Mouse (Mus musculus) neural tube, embryonic 11.5 days (tissue): ENCODE measurements at regions not wholly inside any gene's neighbourhood (a gene's known extent, or its start where the extent isn't known, plus 50 kb on each side); places are given as distances from the start of the nearest gene placed in this dataset.

Source experiments
- ATAC-seq: fragments of 200-750 bp; cut with Nextera tagmentation; 2 replicates; pipeline ENCODE4 v1.8.0; 2017; ENCODE audit warnings: moderate number of reproducible peaks, mild to moderate bottlenecking, moderate TSS enrichment, moderate library complexity; ENCODE audit not compliant: insufficient read depth, low FRiP score, low TSS enrichment
- DNase-seq: peaks from one replicate; pipeline ENCODE4 v3.0.0-alpha.2; 2015; ENCODE audit warnings: low spot score
- H3K27ac ChIP-seq: fragments of 300-500 bp; sonication (generic); 2 replicates; pipeline ENCODE4 v1.5.1; 2014; ENCODE audit warnings: low read depth, mild to moderate bottlenecking, low read length
- H3K27me3 ChIP-seq: fragments of 300-500 bp; sonication (generic); 2 replicates; pipeline ENCODE4 v1.6.1; 2014; ENCODE audit warnings: mild to moderate bottlenecking, low read length, mixed read lengths; ENCODE audit not compliant: control insufficient read depth, insufficient read depth
- H3K36me3 ChIP-seq: fragments of 300-500 bp; sonication (generic); 2 replicates; pipeline ENCODE4 v1.6.1; 2014; ENCODE audit warnings: mild to moderate bottlenecking, low read length, moderate library complexity, mixed read lengths; ENCODE audit not compliant: control insufficient read depth, insufficient read depth
- H3K4me1 ChIP-seq: fragments of 300-500 bp; sonication (generic); 2 replicates; pipeline ENCODE4 v1.6.1; 2014; ENCODE audit warnings: low read length, mixed read lengths; ENCODE audit not compliant: control insufficient read depth, insufficient read depth
- H3K4me2 ChIP-seq: fragments of 300-500 bp; sonication (generic); 2 replicates; pipeline ENCODE4 v1.6.1; 2014; ENCODE audit warnings: low read depth, mild to moderate bottlenecking, moderate library complexity
- H3K4me3 ChIP-seq: fragments of 300-500 bp; sonication (generic); 2 replicates; pipeline ENCODE4 v1.5.1; 2014; ENCODE audit warnings: low read depth, low read length
- H3K9ac ChIP-seq: fragments of 300-500 bp; sonication (generic); 2 replicates; pipeline ENCODE4 v1.6.1; 2014; ENCODE audit warnings: mild to moderate bottlenecking, low read length
- H3K9me3 ChIP-seq: fragments of 300-500 bp; sonication (generic); 2 replicates; pipeline ENCODE4 v1.6.1; 2016; ENCODE audit warnings: low read length; ENCODE audit not compliant: control insufficient read depth
- WGBS: fragments of 180-500 bp; shearing (Covaris S2); extraction: QIAGEN DNeasy Blood & Tissue Kit; methylation state at CpG from one replicate; pipeline ENCODE4 v1.1.7; 2014; 5-methylcytosine and 5-hydroxymethylcytosine counted together

GRCm38 (mm10) chr12:70696256-70696655 lies 129.1 kb upstream of the Frmd6 start:
- H3K27ac ChIP-seq: no peak overlapping the region
- H3K4me1 ChIP-seq: no peaks in the 10 kb centered on the region
- no peaks in the 10 kb centered on the region for H3K36me3 ChIP-seq
- ATAC-seq: no peak
- H3K4me2 ChIP-seq: no peak overlapping the region
- no peaks in the 10 kb centered on the region for H3K27me3 ChIP-seq
- no peaks in the 10 kb centered on the region for H3K9me3 ChIP-seq
- WGBS: 78% methylated on average over 6 of the region's 6 CpGs
- no peak for DNase-seq
- no peak overlapping the region for H3K9ac ChIP-seq
- no peak overlapping the region for H3K4me3 ChIP-seq

- ATAC-seq (no peak), DNase-seq (no peak)
- no peak overlapping the region for H3K27ac ChIP-seq
- no peak overlapping the region for H3K9ac ChIP-seq
- H3K27me3 ChIP-seq: no peaks in the 10 kb centered on the region
- H3K4me1 ChIP-seq: no peaks in the 10 kb centered on the region
- no peak overlapping the region for H3K4me2 ChIP-seq
- no peaks in the 10 kb centered on the region for H3K9me3 ChIP-seq
- no peak overlapping the region for H3K4me3 ChIP-seq
- no peaks in the 10 kb centered on the region for H3K36me3 ChIP-seq
- WGBS: 89% methylated on average over 6 of the region's 6 CpGs
These were observed 126.8 kb upstream of the Frmd6 start for GRCm38 (mm10) chr12:70698466-70698865.

GRCm38 (mm10) chr12:70702473-70702872 lies 122.8 kb upstream of the Frmd6 start:
- Histone ChIP-seq H3K4me3 (no peak overlapping the region), H3K4me1 (no peaks in the 10 kb centered on the region), H3K27me3 (no peaks in the 10 kb centered on the region), H3K27ac (no peak overlapping the region), H3K9me3 (no peaks in the 10 kb centered on the region), H3K36me3 (no peaks in the 10 kb centered on the region), H3K9ac (no peak overlapping the region), H3K4me2 (no peak overlapping the region)
- ATAC-seq (no peak), DNase-seq (no peak)
- WGBS: 88% methylated on average over 5 of the region's 5 CpGs

- no peaks in the 10 kb centered on the region for H3K36me3 ChIP-seq
- H3K4me2 ChIP-seq: no peak overlapping the region
- H3K9me3 ChIP-seq: no peaks in the 10 kb centered on the region
- no peak overlapping the region for H3K27ac ChIP-seq
- no peak overlapping the region for H3K4me3 ChIP-seq
- no peaks in the 10 kb centered on the region for H3K4me1 ChIP-seq
- no peak overlapping the region for H3K9ac ChIP-seq
- no peak for DNase-seq
- WGBS: 88% methylated on average over 11 of the region's 11 CpGs
- no peaks in the 10 kb centered on the region for H3K27me3 ChIP-seq
- no peak for ATAC-seq
These were observed 118.3 kb upstream of the Frmd6 start for GRCm38 (mm10) chr12:70706806-70707628.

- H3K4me1 ChIP-seq: no peaks in the 10 kb centered on the region
- H3K9me3 ChIP-seq: no peaks in the 10 kb centered on the region
- no peaks in the 10 kb centered on the region for H3K27me3 ChIP-seq
- no peak overlapping the region for H3K27ac ChIP-seq
- ATAC-seq (no peak), DNase-seq (no peak)
- no peak overlapping the region for H3K9ac ChIP-seq
- H3K36me3 ChIP-seq: no peaks in the 10 kb centered on the region
- H3K4me3 ChIP-seq: no peak overlapping the region
- 79% methylated on average over 6 of the region's 6 CpGs for WGBS
- H3K4me2 ChIP-seq: no peak overlapping the region
These were observed 117.6 kb upstream of the Frmd6 start for GRCm38 (mm10) chr12:70707629-70708289.

- no peak for DNase-seq
- H3K36me3 ChIP-seq: no peaks in the 10 kb centered on the region
- 92% methylated on average over 5 of the region's 5 CpGs for WGBS
- H3K4me1 ChIP-seq: no peaks in the 10 kb centered on the region
- no peaks in the 10 kb centered on the region for H3K9me3 ChIP-seq
- H3K27ac ChIP-seq: no peak overlapping the region
- no peaks in the 10 kb centered on the region for H3K27me3 ChIP-seq
- no peak for ATAC-seq
- no peak overlapping the region for H3K9ac ChIP-seq
- no peak overlapping the region for H3K4me2 ChIP-seq
- H3K4me3 ChIP-seq: no peak overlapping the region
These were observed 117.0 kb upstream of the Frmd6 start for GRCm38 (mm10) chr12:70708290-70708668.

GRCm38 (mm10) chr12:70710311-70710710 lies 115.0 kb upstream of the Frmd6 start:
- ATAC-seq: no peak
- H3K27ac ChIP-seq: no peak overlapping the region
- H3K4me1 ChIP-seq: no peaks in the 10 kb centered on the region
- H3K4me2 ChIP-seq: no peak overlapping the region
- H3K27me3 ChIP-seq: no peaks in the 10 kb centered on the region
- H3K9ac ChIP-seq: no peak overlapping the region
- H3K9me3 ChIP-seq: no peaks in the 10 kb centered on the region
- H3K36me3 ChIP-seq: no peaks in the 10 kb centered on the region
- DNase-seq: no peak
- 97% methylated on average over 7 of the region's 7 CpGs for WGBS
- H3K4me3 ChIP-seq: no peak overlapping the region

GRCm38 (mm10) chr12:70711030-70711429 lies 114.3 kb upstream of the Frmd6 start:
- Histone ChIP-seq H3K9ac (no peak overlapping the region), H3K4me1 (no peaks in the 10 kb centered on the region), H3K4me3 (no peak overlapping the region), H3K4me2 (no peak overlapping the region), H3K27me3 (no peaks in the 10 kb centered on the region), H3K9me3 (no peaks in the 10 kb centered on the region), H3K27ac (no peak overlapping the region), H3K36me3 (no peaks in the 10 kb centered on the region)
- no peak for ATAC-seq
- WGBS: 79% methylated on average over 5 of the region's 5 CpGs
- no peak for DNase-seq
